Mouse (Mus musculus) heart, embryonic 11.5 days (tissue): ENCODE measurements around the gene Trdmt1. TPM values are rescaled to one million over a fixed set of nuclear protein-coding genes. Genes with fewer than 3 reads are reported as not detected.
A peak's percentile ranks its signal among the peaks of the same experiment; 100 is the strongest.
"Not testable (repeated sequence)": the region's sequence is repeated elsewhere in the genome, so short reads cannot be mapped to it uniquely, and the experiment has no call there.

Experiments
- ATAC-seq: fragments of 200-750 bp; cut with Nextera tagmentation; replicated peaks from 2 replicates; pipeline ENCODE4 v1.8.0; 2017; ENCODE audit warnings: moderate library complexity; ENCODE audit not compliant: insufficient number of reproducible peaks, low FRiP score, low TSS enrichment
- H3K27ac ChIP-seq: fragments of 300-500 bp; sonication (generic); 2 replicates; pipeline ENCODE4 v1.5.1; 2014; ENCODE audit warnings: mild to moderate bottlenecking, low read depth, low read length
- H3K27me3 ChIP-seq: fragments of 300-500 bp; sonication (generic); 2 replicates; pipeline ENCODE4 v1.6.1; 2014; ENCODE audit warnings: mild to moderate bottlenecking, low read length, mixed read lengths; ENCODE audit not compliant: control insufficient read depth, insufficient read depth
- H3K36me3 ChIP-seq: fragments of 300-500 bp; sonication (generic); 2 replicates; pipeline ENCODE4 v1.6.1; 2014; ENCODE audit warnings: mild to moderate bottlenecking, low read length, moderate library complexity, mixed read lengths; ENCODE audit not compliant: control insufficient read depth, insufficient read depth
- H3K4me1 ChIP-seq: fragments of 300-500 bp; sonication (generic); 2 replicates; pipeline ENCODE4 v1.6.1; 2014; ENCODE audit warnings: low read length; ENCODE audit not compliant: control insufficient read depth, insufficient read depth
- H3K4me2 ChIP-seq: fragments of 300-500 bp; sonication (generic); 2 replicates; pipeline ENCODE4 v1.6.1; 2014; ENCODE audit warnings: mild to moderate bottlenecking, moderate library complexity
- H3K4me3 ChIP-seq: fragments of 300-500 bp; sonication (generic); 2 replicates; pipeline ENCODE4 v1.5.1; 2014; ENCODE audit warnings: low read depth, low read length
- H3K9ac ChIP-seq: fragments of 300-500 bp; sonication (generic); 2 replicates; pipeline ENCODE4 v1.6.1; 2014; ENCODE audit warnings: mild to moderate bottlenecking, low read depth, low read length, moderate library complexity
- H3K9me3 ChIP-seq: fragments of 300-500 bp; sonication (generic); replicated peaks from 2 replicates; pipeline ENCODE4 v1.6.1; 2016; ENCODE audit warnings: low read length; ENCODE audit not compliant: control insufficient read depth
- WGBS: fragments of 180-500 bp; shearing (Covaris S2); extraction: QIAGEN DNeasy Blood & Tissue Kit; methylation state at CpG from one replicate; pipeline ENCODE4 v1.1.7; 2014; ENCODE audit not compliant: insufficient replicate concordance; 5-methylcytosine and 5-hydroxymethylcytosine counted together
- polyA plus RNA-seq: library from polyadenylated mRNA; unstranded; fragments of >200 nt; fragmentation: Nextera tagmentation; extraction: Ambion mirVana; gene quantifications from 2 replicates; pipeline ENCODE4 v1.2.1, GENCODE M21; 2014

Gene Trdmt1
- polyA plus RNA-seq, result 8.2 and 9.0 TPM in 2 replicates

- no peaks in the 10 kb centered on the region for H3K27me3 ChIP-seq
- peak within 1 kb of the TSS; percentile 96 for H3K27ac ChIP-seq
- no peaks in the 10 kb centered on the region for H3K36me3 ChIP-seq
- ATAC-seq, result peak; percentile 100
- H3K4me2 ChIP-seq, result peak within 1 kb of the TSS; percentile 75
- peak within 1 kb of the TSS; percentile 86 for H3K9ac ChIP-seq
- H3K4me3 ChIP-seq, result peak within 1 kb of the TSS; percentile 75
- no peaks in the 10 kb centered on the region for H3K9me3 ChIP-seq
- WGBS, result under 1% methylated on average over 35 of the region's 39 CpGs
- no peaks in the 10 kb centered on the region; the same call in 1 of the 2 replicates for H3K4me1 ChIP-seq
These were observed at the start of gene Trdmt1 for GRCm38 (mm10) chr2:13544193-13544824. Gene Trdmt1 (minus strand): TSS chr2:13544668.

DNA sequence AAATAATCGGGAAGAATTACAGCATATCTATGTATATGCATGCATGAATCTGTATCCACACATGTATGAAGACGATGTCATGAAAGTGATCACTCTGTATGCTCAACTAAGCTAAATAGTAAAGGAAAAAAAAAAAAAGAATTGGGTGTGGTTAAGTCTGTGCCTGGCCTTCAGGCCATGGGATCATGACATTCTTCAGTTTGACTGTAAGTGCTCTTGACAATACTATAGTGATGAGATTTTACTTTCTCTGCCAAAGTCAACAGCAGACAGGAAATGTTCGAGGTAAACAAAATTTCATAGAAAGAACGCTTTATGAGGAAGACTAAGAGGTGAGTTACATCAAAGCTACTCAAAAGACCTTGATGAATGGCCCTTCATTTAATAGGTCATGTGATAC is 48.9 kb upstream of the Trdmt1 start:
- ATAC-seq, result no peak
- Histone ChIP-seq H3K4me2 (no peak overlapping the region), H3K27me3 (no peaks in the 10 kb centered on the region), H3K9me3 (no peaks in the 10 kb centered on the region), H3K9ac (no peak overlapping the region), H3K27ac (no peak overlapping the region), H3K4me3 (no peak overlapping the region), H3K4me1 (no peaks in the 10 kb centered on the region), H3K36me3 (no peaks in the 10 kb centered on the region)
- WGBS, result 70% methylated on average over 4 of the region's 4 CpGs

- H3K27me3 ChIP-seq, H3K4me3 ChIP-seq, H3K9me3 ChIP-seq, H3K9ac ChIP-seq, H3K27ac ChIP-seq, H3K4me1 ChIP-seq, ATAC-seq, H3K4me2 ChIP-seq: not testable (repeated sequence)
- H3K36me3 ChIP-seq, result peaks cover 28% of the 10 kb centered on the region
These were observed 39.3 kb upstream of the Trdmt1 start for GRCm38 (mm10) chr2:13583746-13584145.

- Histone ChIP-seq H3K4me2 (no peak overlapping the region), H3K27me3 (no peaks in the 10 kb centered on the region), H3K4me1 (no peaks in the 10 kb centered on the region), H3K4me3 (no peak overlapping the region), H3K27ac (no peak overlapping the region), H3K9me3 (no peaks in the 10 kb centered on the region), H3K9ac (no peak overlapping the region), H3K36me3 (peaks cover 34% of the 10 kb centered on the region)
- 84% methylated on average over 3 of the region's 3 CpGs for WGBS
- ATAC-seq, result no peak
These were observed 37.7 kb upstream of the Trdmt1 start for GRCm38 (mm10) chr2:13582184-13582583.

GRCm38 (mm10) chr2:13579991-13580390 is 35.5 kb upstream of the Trdmt1 start:
- no peak overlapping the region for H3K9ac ChIP-seq
- no peak for ATAC-seq
- no peak overlapping the region for H3K4me3 ChIP-seq
- no peak overlapping the region for H3K27ac ChIP-seq
- no peaks in the 10 kb centered on the region for H3K27me3 ChIP-seq
- 62% methylated on average over 11 of the region's 11 CpGs for WGBS
- H3K36me3 ChIP-seq, result peaks cover 36% of the 10 kb centered on the region
- H3K4me2 ChIP-seq, result no peak overlapping the region
- no peaks in the 10 kb centered on the region for H3K9me3 ChIP-seq
- 0 out of 2 replicates have a peak, but pooled peaks cover 3% of the 10 kb centered on the region for H3K4me1 ChIP-seq

DNA sequence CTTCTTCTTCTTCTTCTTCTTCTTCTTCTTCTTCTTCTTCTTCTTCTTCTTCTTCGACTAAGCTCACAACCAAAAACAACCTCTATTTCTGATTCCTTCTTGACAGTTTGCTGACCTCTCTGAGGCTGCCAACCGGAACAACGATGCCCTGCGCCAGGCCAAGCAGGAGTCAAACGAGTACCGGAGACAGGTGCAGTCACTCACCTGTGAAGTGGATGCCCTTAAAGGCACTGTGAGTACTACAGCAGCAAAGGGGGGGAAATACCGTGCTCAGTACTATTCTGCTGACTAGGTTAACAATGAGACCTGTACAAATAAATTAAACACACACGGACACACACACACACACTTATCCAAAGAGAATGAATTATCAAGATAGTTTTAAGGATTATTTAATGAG is 34.8 kb upstream of the Trdmt1 start:
- Histone ChIP-seq H3K9ac (no peak overlapping the region), H3K4me2 (no peak overlapping the region), H3K27ac (no peak overlapping the region), H3K36me3 (peaks cover 36% of the 10 kb centered on the region), H3K4me1 (0 out of 2 replicates have a peak, but pooled peaks cover 3% of the 10 kb centered on the region), H3K4me3 (no peak overlapping the region), H3K27me3 (no peaks in the 10 kb centered on the region), H3K9me3 (no peaks in the 10 kb centered on the region)
- no peak for ATAC-seq
- 86% methylated on average over 8 of the region's 8 CpGs for WGBS

GRCm38 (mm10) chr2:13578473-13579152 is 34.1 kb upstream of the Trdmt1 start:
- H3K27ac ChIP-seq, result no peak overlapping the region
- WGBS, result 74% methylated on average over 14 of the region's 14 CpGs
- H3K9me3 ChIP-seq, result no peaks in the 10 kb centered on the region
- no peaks in the 10 kb centered on the region for H3K27me3 ChIP-seq
- peaks cover 36% of the 10 kb centered on the region for H3K36me3 ChIP-seq
- peak overlapping the region; percentile 31 for H3K4me2 ChIP-seq
- H3K4me3 ChIP-seq, result no peak overlapping the region
- H3K9ac ChIP-seq, result no peak overlapping the region
- 0 out of 2 replicates have a peak, but pooled peaks cover 3% of the 10 kb centered on the region for H3K4me1 ChIP-seq
- ATAC-seq, result no peak

GRCm38 (mm10) chr2:13577399-13577798 is 32.9 kb upstream of the Trdmt1 start:
- H3K9ac ChIP-seq, result no peak overlapping the region
- H3K27me3 ChIP-seq, result no peaks in the 10 kb centered on the region
- H3K27ac ChIP-seq, result no peak overlapping the region
- H3K9me3 ChIP-seq, result no peaks in the 10 kb centered on the region
- peak overlapping the region; percentile 32 for H3K4me2 ChIP-seq
- 0 out of 2 replicates have a peak overlapping the region, but pooled peaks have one; percentile 6 for H3K4me3 ChIP-seq
- no peak for ATAC-seq
- peaks cover 9% of the 10 kb centered on the region for H3K4me1 ChIP-seq
- H3K36me3 ChIP-seq, result peaks cover 33% of the 10 kb centered on the region
- WGBS, result 89% methylated on average over 1 of the region's 1 CpGs
